Mouse (Mus musculus) liver, embryonic 11.5 days (tissue): ENCODE data around the gene Usp9y. TPM values are rescaled to one million over a fixed set of nuclear protein-coding genes. Genes with fewer than 3 reads are reported as not detected.

Source experiments
- ATAC-seq: fragments of 200-750 bp; cut with Nextera tagmentation; replicated peaks from 2 replicates; pipeline ENCODE4 v1.8.0; 2017; ENCODE audit warnings: moderate number of reproducible peaks, mild to moderate bottlenecking, moderate TSS enrichment, moderate library complexity; ENCODE audit not compliant: low FRiP score
- DNase-seq: peaks from one replicate; pipeline ENCODE4 v3.0.0-alpha.2; 2017; ENCODE audit warnings: low spot score
- H3K27ac ChIP-seq: fragments of 300-500 bp; sonication (generic); 2 replicates; pipeline ENCODE4 v1.5.1; 2014; ENCODE audit warnings: mild to moderate bottlenecking, low read depth, low read length, control low read depth
- H3K27me3 ChIP-seq: fragments of 300-500 bp; sonication (generic); replicated peaks from 2 replicates; pipeline ENCODE4 v1.6.1; 2014; ENCODE audit warnings: low read length, mixed read lengths; ENCODE audit not compliant: control insufficient read depth, insufficient read depth
- H3K36me3 ChIP-seq: fragments of 300-500 bp; sonication (generic); 2 replicates; pipeline ENCODE4 v1.6.1; 2014; ENCODE audit warnings: mild to moderate bottlenecking, low read length, moderate library complexity, mixed read lengths; ENCODE audit not compliant: control insufficient read depth, insufficient read depth
- H3K4me1 ChIP-seq: fragments of 300-500 bp; sonication (generic); replicated peaks from 2 replicates; pipeline ENCODE4 v1.6.1; 2014; ENCODE audit warnings: low read length, mixed read lengths; ENCODE audit not compliant: control insufficient read depth, insufficient read depth
- H3K4me2 ChIP-seq: fragments of 300-500 bp; sonication (generic); 2 replicates; pipeline ENCODE4 v1.6.1; 2014; ENCODE audit warnings: mild to moderate bottlenecking, control low read depth, moderate library complexity
- H3K4me3 ChIP-seq: fragments of 300-500 bp; sonication (generic); 2 replicates; pipeline ENCODE4 v1.5.1; 2014; ENCODE audit warnings: low read depth, low read length, control low read depth
- H3K9ac ChIP-seq: fragments of 300-500 bp; sonication (generic); 2 replicates; pipeline ENCODE4 v1.6.1; 2014; ENCODE audit warnings: low read depth, low read length, control low read depth
- H3K9me3 ChIP-seq: fragments of 300-500 bp; sonication (generic); 2 replicates; pipeline ENCODE4 v1.6.1; 2016; ENCODE audit warnings: low read length, inconsistent platforms, mixed read lengths; ENCODE audit not compliant: control insufficient read depth
- WGBS: fragments of 180-500 bp; shearing (Covaris S2); extraction: QIAGEN DNeasy Blood & Tissue Kit; methylation state at CpG from one replicate; pipeline ENCODE4 v1.1.7; 2014; 5-methylcytosine and 5-hydroxymethylcytosine counted together
- polyA plus RNA-seq: library from polyadenylated mRNA; unstranded; fragments of >200 nt; fragmentation: Nextera tagmentation; extraction: Ambion mirVana; gene quantifications from 2 replicates; pipeline ENCODE4 v1.2.1, GENCODE M21; 2014

The Usp9y gene
- polyA plus RNA-seq, result not detected in 2 replicates

DNA sequence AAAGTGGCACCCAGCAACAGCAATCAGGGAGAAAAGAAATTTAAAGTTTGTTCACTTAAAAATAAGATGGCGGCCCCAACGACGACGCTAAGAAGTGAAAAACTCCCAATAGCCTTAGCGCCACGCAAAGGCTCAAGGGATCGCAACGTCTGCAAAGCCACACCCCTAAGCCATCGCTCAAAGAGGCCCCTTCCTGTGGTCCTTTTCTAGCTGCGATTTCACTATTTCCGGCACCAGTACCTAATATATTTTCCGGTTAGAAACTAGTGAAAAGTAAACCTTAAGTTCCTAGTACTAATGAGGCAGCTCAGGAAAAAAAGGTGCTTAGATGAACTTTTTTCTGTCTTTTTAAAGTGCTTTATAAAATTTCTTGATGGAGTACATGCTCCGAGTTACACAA is at the start of gene Usp9y:
TSS of gene Usp9y (minus strand) at position 101 of the 400 bp plus-strand sequence.
- ATAC-seq (no peak), DNase-seq (no peak)
- Histone ChIP-seq H3K4me3 (no peak within 1 kb of the TSS), H3K27me3 (no peaks in the 10 kb centered on the region), H3K4me2 (no peak within 1 kb of the TSS), H3K27ac (no peak within 1 kb of the TSS), H3K4me1 (no peaks in the 10 kb centered on the region), H3K9ac (no peak within 1 kb of the TSS), H3K36me3 (no peaks in the 10 kb centered on the region), H3K9me3 (no peaks in the 10 kb centered on the region)
- 89% methylated on average over 9 of the region's 13 CpGs for WGBS

DNA sequence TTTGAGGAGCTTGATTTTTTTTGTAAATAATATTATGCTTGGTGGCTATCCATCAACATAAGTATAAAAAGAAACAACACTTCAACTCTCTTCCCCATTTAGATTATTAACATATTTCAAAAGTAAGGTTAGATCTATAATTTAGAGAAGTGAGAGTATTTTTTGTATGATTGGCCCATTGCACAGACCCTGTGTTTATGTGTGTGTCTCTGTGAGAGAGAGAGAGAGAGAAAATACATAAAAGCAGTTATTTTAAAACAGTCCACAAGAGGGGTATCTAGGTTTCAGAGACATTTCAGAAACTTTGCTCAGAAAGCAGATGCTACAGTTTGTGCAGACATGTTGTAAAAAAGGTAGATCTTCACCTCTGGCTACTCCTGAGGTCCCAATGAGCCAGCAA is 165.9 kb downstream of the Usp9y start:
- Histone ChIP-seq H3K9me3 (no peaks in the 10 kb centered on the region), H3K4me2 (no peak overlapping the region), H3K9ac (no peak overlapping the region), H3K4me3 (no peak overlapping the region), H3K4me1 (no peaks in the 10 kb centered on the region), H3K36me3 (no peaks in the 10 kb centered on the region), H3K27ac (no peak overlapping the region), H3K27me3 (no peaks in the 10 kb centered on the region)
- ATAC-seq (no peak), DNase-seq (no peak)

DNA sequence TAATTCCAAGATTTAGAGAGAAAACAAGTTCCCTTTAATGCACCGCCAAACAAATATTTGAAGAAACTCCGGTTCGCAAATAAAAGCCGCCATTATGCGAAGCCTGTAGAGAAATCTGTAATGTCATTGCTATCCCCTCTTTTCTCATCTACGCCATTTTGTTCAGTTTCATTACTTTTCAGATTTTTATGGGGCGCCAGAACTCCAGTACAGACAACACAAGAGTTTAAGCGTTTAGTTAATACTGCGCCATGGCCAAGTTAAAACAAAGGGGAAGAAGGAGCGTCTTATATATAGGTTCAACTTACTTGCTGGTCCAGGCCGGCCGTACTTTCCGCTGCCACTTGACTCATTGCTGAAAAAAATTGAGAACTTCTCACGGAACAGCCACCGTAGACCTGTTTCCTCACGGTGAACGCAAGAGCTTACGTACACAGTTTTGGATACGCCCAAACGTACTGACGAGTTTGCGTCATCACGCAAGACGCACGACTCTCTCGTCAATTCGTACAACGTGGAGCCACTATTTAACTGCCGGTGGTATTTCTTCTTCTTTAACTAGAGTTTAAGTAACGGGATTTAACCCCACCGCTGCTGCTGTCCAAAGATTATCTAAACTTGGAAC is 173.3 kb downstream of the Usp9y start, which contains the start of gene Ddx3y:
TSS of gene Ddx3y (minus strand) at position 459 of the 625 bp plus-strand sequence.
- ATAC-seq (peak; percentile 97), DNase-seq (peak; percentile 29)
- H3K4me2 ChIP-seq, result peak within 1 kb of the TSS; percentile 49
- peak within 1 kb of the TSS; percentile 55 for H3K9ac ChIP-seq
- under 1% methylated on average over 28 of the region's 31 CpGs for WGBS
- no peaks in the 10 kb centered on the region for H3K4me1 ChIP-seq
- H3K4me3 ChIP-seq, result peak within 1 kb of the TSS; percentile 51
- no peaks in the 10 kb centered on the region for H3K36me3 ChIP-seq
- H3K9me3 ChIP-seq, result no peaks in the 10 kb centered on the region
- H3K27me3 ChIP-seq, result no peaks in the 10 kb centered on the region
- peak within 1 kb of the TSS; percentile 43; the same call in 1 of the 2 replicates for H3K27ac ChIP-seq

DNA sequence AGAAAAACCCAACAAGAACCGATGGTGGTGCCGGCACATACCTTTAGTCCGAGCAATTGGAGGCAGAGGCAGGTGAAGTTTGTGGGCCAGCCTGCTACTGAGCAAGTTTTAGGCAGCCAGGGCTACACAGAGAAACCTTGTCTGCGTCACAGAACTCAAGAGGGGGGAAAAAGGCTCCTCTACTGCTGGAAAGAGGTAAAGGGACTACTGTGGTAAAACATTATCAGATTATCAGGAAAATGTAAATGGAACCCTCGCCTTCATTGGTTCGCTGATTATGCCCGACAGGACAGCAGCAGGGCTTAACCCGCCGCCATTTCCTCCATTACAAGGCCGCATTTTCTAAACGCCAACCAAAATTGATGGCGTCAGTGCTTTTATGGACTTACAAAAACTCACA is 173.8 kb downstream of the Usp9y start:
- 2% methylated on average over 11 of the region's 12 CpGs for WGBS
- Histone ChIP-seq H3K27me3 (no peaks in the 10 kb centered on the region), H3K9me3 (no peaks in the 10 kb centered on the region), H3K4me1 (no peaks in the 10 kb centered on the region), H3K36me3 (no peaks in the 10 kb centered on the region), H3K4me2 (peak overlapping the region; percentile 49), H3K4me3 (peak overlapping the region; percentile 51), H3K27ac (no peak overlapping the region), H3K9ac (peak overlapping the region; percentile 55)
- DNase-seq (no peak), ATAC-seq (peak; percentile 72)

Other genes with a start within 250 kb of the Usp9y start
- 10.0 and 10.6 TPM in 2 replicates for gene Uty, start 214.0 kb downstream of the Usp9y start, polyA plus RNA-seq
- 18.8 and 22.4 TPM in 2 replicates for gene Ddx3y, start 173.2 kb downstream of the Usp9y start, polyA plus RNA-seq